Mouse (Mus musculus) stomach, postnatal 0 days (tissue): ENCODE measurements around the gene Zmiz1.

Experiments
- CTCF ChIP-seq: IDR thresholded peaks from 2 replicates; pipeline ENCODE4 v1.5.1; 2016; ENCODE audit warnings: antibody characterized with exemption, low read depth, mild to moderate bottlenecking, moderate library complexity
- EP300 ChIP-seq: optimal IDR thresholded peaks from 2 replicates; pipeline ENCODE3; 2016; ENCODE audit warnings: antibody characterized with exemption

- TF ChIP-seq CTCF: peak; percentile 51
- TF ChIP-seq EP300: no peak
These were observed 4.8 kb upstream of the Zmiz1 start for GRCm38 (mm10) chr14:25454066-25454760.
